Mouse (Mus musculus): Measurements from ENCODE around the gene Mfap2. TPM values are rescaled to one million over a fixed set of nuclear protein-coding genes. Genes with fewer than 3 reads are reported as not detected.

The Mfap2 gene
- polyA plus RNA-seq, 1 experiment from 2014 or later, result 260 TPM

- Histone ChIP-seq H3K9me3 (replicated peaks) (no peaks in the 10 kb centered on the region), H3K27ac (replicated peaks) (peak overlapping the region; percentile 84), H3K36me3 (peaks cover 57% of the 10 kb centered on the region), H3K27me3 (ENCODE audit: low read depth, poor library complexity, severe bottlenecking) (no peaks in the 10 kb centered on the region), H3K4me1 (peaks cover 78% of the 10 kb centered on the region), H3K4me3 (peak overlapping the region; percentile 38)
- WGBS, result 41% methylated on average over 17 of the region's 17 CpGs
- DNase-seq (ENCODE audit: low spot score), result peak; percentile 53
These were observed 38.7 kb downstream of the Mfap2 start for GRCm38 (mm10) chr4:141048810-141049475.

GRCm38 (mm10) chr4:141049476-141049835 is 39.2 kb downstream of the Mfap2 start:
- H3K4me3 ChIP-seq, result peak overlapping the region; percentile 38

GRCm38 (mm10) chr4:141052442-141052841 is 42.2 kb downstream of the Mfap2 start:
- H3K27me3 ChIP-seq (ENCODE audit: low read depth, poor library complexity, severe bottlenecking), result no peaks in the 10 kb centered on the region
- H3K4me3 ChIP-seq, result peak overlapping the region; percentile 40
- DNase-seq (ENCODE audit: low spot score), result no peak
- peaks cover 81% of the 10 kb centered on the region for H3K4me1 ChIP-seq
- H3K27ac ChIP-seq (replicated peaks), result peak overlapping the region; percentile 88
- peaks cover 62% of the 10 kb centered on the region for H3K36me3 ChIP-seq
- H3K9me3 ChIP-seq (replicated peaks), result no peaks in the 10 kb centered on the region
- 80% methylated on average over 12 of the region's 12 CpGs for WGBS

More at GRCm38 (mm10) chr4:141049476-141049835, 39.2 kb downstream of the Mfap2 start:
- DNase-seq (ENCODE audit: low spot score), result peak; percentile 85
- WGBS, result 24% methylated on average over 4 of the region's 4 CpGs
- peak overlapping the region; percentile 84 for H3K27ac ChIP-seq (replicated peaks)
- no peaks in the 10 kb centered on the region for H3K27me3 ChIP-seq (ENCODE audit: low read depth, poor library complexity, severe bottlenecking)
- peaks cover 56% of the 10 kb centered on the region for H3K36me3 ChIP-seq
- no peaks in the 10 kb centered on the region for H3K9me3 ChIP-seq (replicated peaks)
- peaks cover 83% of the 10 kb centered on the region for H3K4me1 ChIP-seq

GRCm38 (mm10) chr4:141053138-141053537 is 42.9 kb downstream of the Mfap2 start:
- H3K9me3 ChIP-seq (replicated peaks), result no peaks in the 10 kb centered on the region
- no peaks in the 10 kb centered on the region for H3K27me3 ChIP-seq (ENCODE audit: low read depth, poor library complexity, severe bottlenecking)
- peak; percentile 46 for DNase-seq (ENCODE audit: low spot score)
- H3K27ac ChIP-seq (replicated peaks), result peak overlapping the region; percentile 88
- peak overlapping the region; percentile 40 for H3K4me3 ChIP-seq
- H3K36me3 ChIP-seq, result peaks cover 63% of the 10 kb centered on the region
- H3K4me1 ChIP-seq, result peaks cover 74% of the 10 kb centered on the region
- 20% methylated on average over 8 of the region's 8 CpGs for WGBS

GRCm38 (mm10) chr4:141053568-141054161 is 43.4 kb downstream of the Mfap2 start:
- Histone ChIP-seq H3K4me3 (peak overlapping the region; percentile 40), H3K27ac (replicated peaks) (peak overlapping the region; percentile 88), H3K36me3 (peaks cover 59% of the 10 kb centered on the region), H3K27me3 (ENCODE audit: low read depth, poor library complexity, severe bottlenecking) (no peaks in the 10 kb centered on the region), H3K4me1 (peaks cover 72% of the 10 kb centered on the region), H3K9me3 (replicated peaks) (no peaks in the 10 kb centered on the region)
- 13% methylated on average over 17 of the region's 17 CpGs for WGBS
- peak; percentile 69 for DNase-seq (ENCODE audit: low spot score)

- no peak overlapping the region for H3K27ac ChIP-seq (replicated peaks)
These were observed 46.8 kb downstream of the Mfap2 start for GRCm38 (mm10) chr4:141056970-141057369.

GRCm38 (mm10) chr4:141058835-141059234 is 48.6 kb downstream of the Mfap2 start:
- H3K27me3 ChIP-seq (ENCODE audit: low read depth, poor library complexity, severe bottlenecking), result no peaks in the 10 kb centered on the region
- no peaks in the 10 kb centered on the region for H3K9me3 ChIP-seq (replicated peaks)
- WGBS, result 79% methylated on average over 9 of the region's 9 CpGs
- peaks cover 41% of the 10 kb centered on the region for H3K36me3 ChIP-seq
- H3K4me1 ChIP-seq, result peaks cover 55% of the 10 kb centered on the region
- H3K4me3 ChIP-seq, result peak overlapping the region; percentile 65; the same call in 1 of the 2 replicates
- H3K27ac ChIP-seq (replicated peaks), result peak overlapping the region; percentile 13
- DNase-seq (ENCODE audit: low spot score), result no peak

More at GRCm38 (mm10) chr4:141056970-141057369, 46.8 kb downstream of the Mfap2 start:
- WGBS, result 94% methylated on average over 10 of the region's 10 CpGs
- no peak for DNase-seq (ENCODE audit: low spot score)
- Histone ChIP-seq H3K4me3 (no peak overlapping the region), H3K36me3 (peaks cover 50% of the 10 kb centered on the region), H3K4me1 (peaks cover 74% of the 10 kb centered on the region), H3K27me3 (ENCODE audit: low read depth, poor library complexity, severe bottlenecking) (no peaks in the 10 kb centered on the region), H3K9me3 (replicated peaks) (no peaks in the 10 kb centered on the region)

GRCm38 (mm10) chr4:141059616-141060425 is 49.6 kb downstream of the Mfap2 start:
- Histone ChIP-seq H3K9me3 (replicated peaks) (no peaks in the 10 kb centered on the region), H3K4me1 (peaks cover 46% of the 10 kb centered on the region), H3K36me3 (peaks cover 33% of the 10 kb centered on the region), H3K27ac (replicated peaks) (peak overlapping the region; percentile 92), H3K4me3 (peak overlapping the region; percentile 65), H3K27me3 (ENCODE audit: low read depth, poor library complexity, severe bottlenecking) (no peaks in the 10 kb centered on the region)
- DNase-seq (ENCODE audit: low spot score), result no peak
- 3% methylated on average over 32 of the region's 32 CpGs for WGBS

- peaks cover 49% of the 10 kb centered on the region for H3K4me1 ChIP-seq
- H3K27me3 ChIP-seq (ENCODE audit: low read depth, poor library complexity, severe bottlenecking), result no peaks in the 10 kb centered on the region
- no peaks in the 10 kb centered on the region for H3K9me3 ChIP-seq (replicated peaks)
- DNase-seq (ENCODE audit: low spot score), result peak; percentile 100
- under 1% methylated on average over 77 of the region's 77 CpGs for WGBS
- H3K36me3 ChIP-seq, result peaks cover 27% of the 10 kb centered on the region
- peak within 1 kb of the TSS; percentile 92 for H3K27ac ChIP-seq (replicated peaks)
- peak within 1 kb of the TSS; percentile 65 for H3K4me3 ChIP-seq
These were observed 50.4 kb downstream of the Mfap2 start, which contains the start of gene Crocc for GRCm38 (mm10) chr4:141060426-141061301. Gene Crocc, minus strand, starts transcription at chr4:141060550.

- Histone ChIP-seq H3K36me3 (peaks cover 38% of the 10 kb centered on the region), H3K27me3 (ENCODE audit: low read depth, poor library complexity, severe bottlenecking) (no peaks in the 10 kb centered on the region), H3K27ac (replicated peaks) (no peak overlapping the region), H3K4me1 (peaks cover 30% of the 10 kb centered on the region), H3K4me3 (no peak overlapping the region), H3K9me3 (replicated peaks) (no peaks in the 10 kb centered on the region)
- DNase-seq (ENCODE audit: low spot score), result no peak
- 76% methylated on average over 4 of the region's 4 CpGs for WGBS
These were observed 54.0 kb downstream of the Mfap2 start for GRCm38 (mm10) chr4:141064104-141064659.

GRCm38 (mm10) chr4:141065123-141065522 is 54.9 kb downstream of the Mfap2 start:
- no peak overlapping the region for H3K27ac ChIP-seq (replicated peaks)
- H3K4me1 ChIP-seq, result peaks cover 20% of the 10 kb centered on the region
- peak; percentile 81 for DNase-seq (ENCODE audit: low spot score)
- H3K27me3 ChIP-seq (ENCODE audit: low read depth, poor library complexity, severe bottlenecking), result no peaks in the 10 kb centered on the region
- H3K4me3 ChIP-seq, result no peak overlapping the region
- no peaks in the 10 kb centered on the region for H3K9me3 ChIP-seq (replicated peaks)
- 7% methylated on average over 8 of the region's 8 CpGs for WGBS
- H3K36me3 ChIP-seq, result peaks cover 47% of the 10 kb centered on the region

Measured in midbrain, embryonic 10.5 days (tissue).